Mouse (Mus musculus) cerebellum, adult 2 months (tissue): ENCODE results near the gene Slc6a16.

Experiments
- CTCF ChIP-seq: fragments of 200-500 bp; IDR thresholded peaks from 2 replicates; pipeline ENCODE4 v1.5.1; 2011; ENCODE audit warnings: low read depth, mild to moderate bottlenecking, control low read depth, low read length, moderate library complexity, borderline replicate concordance; ENCODE audit not compliant: insufficient read depth
- POLR2A ChIP-seq: fragments of 200-500 bp; IDR thresholded peaks from 2 replicates; pipeline ENCODE4 v1.6.1; 2011; ENCODE audit warnings: low read length, control low read depth, borderline replicate concordance; ENCODE audit not compliant: insufficient read depth

GRCm38 (mm10) chr7:45234333-45234841 is 6.5 kb upstream of the Slc6a16 start:
- TF ChIP-seq CTCF (no peak), POLR2A (no peak)
